Mouse (Mus musculus) cerebellum, postnatal 4 days (tissue): ENCODE results near the gene Elfn1.
A peak's percentile ranks its signal among the peaks of the same experiment; 100 is the strongest.

Source experiments
- DNase-seq, 2 experiments: peaks; one replicate each; pipeline ENCODE4 v3.0.0; 2022; ENCODE audit warnings: low spot score in 2 of 2, mixed read lengths in 1 of 2

Gene Elfn1

DNA sequence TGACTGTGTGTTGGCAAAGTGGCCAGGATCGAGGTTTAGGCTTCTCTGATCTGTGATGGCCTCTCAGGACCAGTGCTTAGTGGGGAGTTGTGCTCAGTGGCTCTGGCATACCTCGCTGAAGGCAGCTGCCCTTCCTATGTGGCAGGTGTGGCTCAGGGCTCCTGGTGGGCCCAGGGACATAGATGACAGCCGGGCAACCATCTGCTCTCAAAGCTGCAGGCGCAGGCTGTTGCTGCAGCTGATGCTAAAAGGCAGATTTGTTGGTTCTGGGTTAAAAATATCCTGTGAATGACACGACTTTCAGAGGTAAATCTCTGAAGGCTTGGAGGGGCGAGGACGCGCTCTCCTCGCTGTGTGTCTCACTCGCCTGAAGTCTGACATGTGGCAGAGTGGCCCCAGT, 114.0 kb downstream of the Elfn1 start:
- DNase-seq, result peak in 1 of 2 experiments; percentile 43

- DNase-seq, result no peak
Measured at GRCm38 (mm10) chr5:140022861-140023260, 115.1 kb downstream of the Elfn1 start.

DNA sequence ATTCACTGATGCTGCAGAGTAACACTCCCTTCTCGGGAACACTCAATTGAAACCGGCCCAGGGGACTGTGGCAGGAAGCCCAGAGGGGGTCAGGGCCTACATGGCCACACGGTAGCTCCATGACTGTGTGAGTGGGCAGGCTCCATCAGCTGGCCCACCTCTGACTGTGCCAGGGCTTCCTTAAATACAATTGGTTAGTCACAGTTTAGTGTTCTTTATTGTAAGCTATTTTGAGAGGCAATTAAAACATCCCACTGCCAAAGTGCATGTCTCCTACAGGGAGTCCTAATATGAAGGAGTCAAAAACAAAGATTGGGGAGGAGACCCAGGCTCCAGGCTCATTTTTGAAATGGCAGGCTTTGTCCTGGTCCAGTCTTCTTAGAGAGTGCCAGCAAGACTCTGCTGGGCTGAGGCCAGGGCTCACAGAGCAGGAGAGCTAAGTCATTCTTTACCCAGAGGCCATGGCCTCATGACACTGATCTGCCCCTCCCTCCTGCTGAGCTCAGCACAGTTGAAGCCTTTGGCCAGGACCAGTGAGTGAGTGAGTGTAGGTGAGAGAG, 116.3 kb downstream of the Elfn1 start:
- peak in 1 of 2 experiments; percentile 52 for DNase-seq
